Mouse (Mus musculus) heart, postnatal 0 days (tissue): ENCODE data around the gene Vsig2.

ENCODE experiments used
- CTCF ChIP-seq: IDR thresholded peaks from 2 replicates; pipeline ENCODE4 v1.5.1; 2016; ENCODE audit warnings: antibody characterized with exemption, control low read depth, low read depth
- EP300 ChIP-seq: IDR thresholded peaks from 2 replicates; pipeline ENCODE4 v1.6.1; 2016; ENCODE audit warnings: antibody characterized with exemption, low read depth

DNA sequence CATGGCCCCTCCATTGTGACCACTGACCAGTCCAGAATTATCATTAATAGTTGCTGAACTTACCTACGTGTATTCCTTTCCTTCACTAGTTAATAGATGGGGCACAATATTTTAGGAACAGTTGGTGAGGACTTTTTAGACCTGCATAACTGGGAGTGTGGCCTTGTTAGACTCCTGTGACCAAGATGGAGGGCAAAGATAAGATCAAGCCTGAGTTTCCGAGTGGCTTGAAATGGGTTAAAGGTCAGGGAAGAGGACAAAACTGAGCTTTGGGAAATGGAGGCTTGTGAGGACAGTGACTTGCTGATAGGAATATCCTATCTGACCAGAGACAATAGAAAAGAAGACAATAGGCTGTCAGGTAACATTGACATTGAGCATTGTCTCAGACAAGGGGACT is 13.6 kb upstream of the Vsig2 start:
- TF ChIP-seq CTCF, result no peak
- no peak for TF ChIP-seq EP300
